ENCODE assay signal across 11 mouse cellular contexts in genomic region chr4:154471447-154472101, GRCm38 (mm10).
DNase-seq lines count a peak whose midpoint lies in the region; ATAC-seq and TF ChIP-seq lines count a peak whose summit lies in the region.
"Had no signal": no experiment of that assay in that cellular context is flagged by ENCODE, and none has a peak within 500 bp of the region (broad histone marks: within the 10 kb centered on the region; RNA-seq: fewer than 3 reads in every experiment).

No protein-coding gene starts in this region.

- peak; percentile 69 for DNase-seq in lung, postnatal 0 days (ENCODE audit: low spot score)
- DNase-seq in lung, postnatal 14 days, result no peak
- DNase-seq in hindbrain, embryonic 11.5 days (ENCODE audit: low spot score), result peak; percentile 76
- peak; percentile 97 for DNase-seq in midbrain, embryonic 11.5 days (ENCODE audit: low spot score, missing footprints)
- DNase-seq in yolk sac, embryonic 10.5 days (ENCODE audit: low spot score), result peak; percentile 9
- DNase-seq in MN1 (ENCODE audit: low spot score), result no peak
- DNase-seq in cerebellum, postnatal 14 days, result no peak
- DNase-seq in cerebellum, adult 9-10 months, result no peak
- DNase-seq: lung, postnatal 4 days; thymus, postnatal 14 days had no signal

- no peak for TF ChIP-seq CTCF in lung, postnatal 0 days (IDR thresholded peaks at IDR 0.05)

- H3K4me1 ChIP-seq in lung, postnatal 0 days (ENCODE audit: insufficient read depth, low read depth, low read length), result no peaks in the 10 kb centered on the region
- H3K4me1 ChIP-seq in hindbrain, embryonic 11.5 days (replicated peaks; ENCODE audit: control insufficient read depth, insufficient read depth, low read length), result peaks cover 22% of the 10 kb centered on the region
- H3K4me1 ChIP-seq in midbrain, embryonic 11.5 days (ENCODE audit: control insufficient read depth, insufficient read depth, low read length), result peaks cover 44% of the 10 kb centered on the region
- H3K4me1 ChIP-seq: embryonic facial prominence, embryonic 15.5 days had no signal

- H3K27ac ChIP-seq in lung, postnatal 0 days (ENCODE audit: low read length), result no peak overlapping the region
- peak overlapping the region; percentile 7; the same call in 1 of the 2 replicates for H3K27ac ChIP-seq in hindbrain, embryonic 11.5 days (ENCODE audit: low read depth, low read length)
- H3K27ac ChIP-seq in midbrain, embryonic 11.5 days (ENCODE audit: low read depth, low read length), result peak overlapping the region; percentile 57
- H3K27ac ChIP-seq: embryonic facial prominence, embryonic 15.5 days had no signal

- H3K27me3 ChIP-seq in lung, postnatal 0 days (replicated peaks; ENCODE audit: insufficient read depth, low read length), result no peaks in the 10 kb centered on the region; the same call in 1 of the 2 replicates
- peaks cover 72% of the 10 kb centered on the region for H3K27me3 ChIP-seq in hindbrain, embryonic 11.5 days (ENCODE audit: control insufficient read depth, insufficient read depth, low read length)
- peaks cover 80% of the 10 kb centered on the region for H3K27me3 ChIP-seq in midbrain, embryonic 11.5 days (ENCODE audit: control insufficient read depth, insufficient read depth, low read length)

- H3K4me2 ChIP-seq in lung, postnatal 0 days (replicated peaks; ENCODE audit: low read depth, low read length), result no peak overlapping the region
- H3K4me2 ChIP-seq in hindbrain, embryonic 11.5 days (replicated peaks; ENCODE audit: low read depth, low read length), result no peak overlapping the region
- H3K4me2 ChIP-seq in midbrain, embryonic 11.5 days, result peak overlapping the region; percentile 27
- H3K4me2 ChIP-seq: embryonic facial prominence, embryonic 15.5 days had no signal

- no peak for TF ChIP-seq EP300 in lung, postnatal 0 days (IDR thresholded peaks at IDR 0.05)

- WGBS in lung, postnatal 0 days, result 16% methylated on average over 17 of the region's 17 CpGs
- 9% methylated on average over 17 of the region's 17 CpGs for WGBS in hindbrain, embryonic 11.5 days
- 6% methylated on average over 17 of the region's 17 CpGs for WGBS in midbrain, embryonic 11.5 days

- ATAC-seq in lung, postnatal 0 days, result peak; percentile 48; the same call in 1 of the 2 replicates
- ATAC-seq in hindbrain, embryonic 11.5 days (ENCODE audit: low FRiP score), result peak; percentile 71
- ATAC-seq in midbrain, embryonic 11.5 days (ENCODE audit: low FRiP score), result peak; percentile 85

- H3K36me3 ChIP-seq in lung, postnatal 0 days (ENCODE audit: insufficient read depth, low read length), result no peaks in the 10 kb centered on the region
- no peaks in the 10 kb centered on the region for H3K36me3 ChIP-seq in hindbrain, embryonic 11.5 days (ENCODE audit: control insufficient read depth, insufficient read depth, low read length)
- no peaks in the 10 kb centered on the region for H3K36me3 ChIP-seq in midbrain, embryonic 11.5 days (ENCODE audit: control insufficient read depth, insufficient read depth, low read length)
- H3K36me3 ChIP-seq: embryonic facial prominence, embryonic 15.5 days had no signal

- H3K9me3 ChIP-seq in lung, postnatal 0 days (ENCODE audit: low read length), result no peaks in the 10 kb centered on the region
- H3K9me3 ChIP-seq in hindbrain, embryonic 11.5 days (ENCODE audit: control insufficient read depth, low read length), result no peaks in the 10 kb centered on the region
- H3K9me3 ChIP-seq in midbrain, embryonic 11.5 days (ENCODE audit: control insufficient read depth, low read length), result no peaks in the 10 kb centered on the region
- H3K9me3 ChIP-seq: embryonic facial prominence, embryonic 15.5 days had no signal

- no peak overlapping the region for H3K4me3 ChIP-seq in lung, postnatal 0 days (ENCODE audit: low read depth, low read length)
- H3K4me3 ChIP-seq in hindbrain, embryonic 11.5 days (ENCODE audit: low read depth, low read length), result no peak overlapping the region
- H3K4me3 ChIP-seq in midbrain, embryonic 11.5 days (ENCODE audit: low read depth, low read length), result no peak overlapping the region
- H3K4me3 ChIP-seq: embryonic facial prominence, embryonic 15.5 days had no signal

- no peak overlapping the region for H3K9ac ChIP-seq in lung, postnatal 0 days (replicated peaks; ENCODE audit: low read depth)
- H3K9ac ChIP-seq in hindbrain, embryonic 11.5 days (ENCODE audit: low read depth, low read length), result no peak overlapping the region
- H3K9ac ChIP-seq in midbrain, embryonic 11.5 days (ENCODE audit: low read length), result no peak overlapping the region
- H3K9ac ChIP-seq: embryonic facial prominence, embryonic 15.5 days had no signal

Comparison
In these comparisons a context has a peak if more than half of its experiments do, and no peak if none do; other contexts are left out.
1. DNase-seq: peak in lung, postnatal 0 days (single experiment), hindbrain, embryonic 11.5 days (single experiment), midbrain, embryonic 11.5 days (single experiment) and yolk sac, embryonic 10.5 days (single experiment); none in lung, postnatal 14 days (single experiment), MN1 (single experiment), cerebellum, postnatal 14 days (0 of 2) and cerebellum, adult 9-10 months (single experiment).
2. Peak in every context shown above with its lines, with median percentiles within 50 percentile points of each other: ATAC-seq.